Mouse (Mus musculus): ENCODE measurements around the gene Cyp3a41b. TPM values are rescaled to one million over a fixed set of nuclear protein-coding genes. Genes with fewer than 3 reads are reported as not detected.
"Not testable (repeated sequence)": the region's sequence is repeated elsewhere in the genome, so short reads cannot be mapped to it uniquely, and the experiment has no call there.

The Cyp3a41b gene
- polyA plus RNA-seq (2014; fragmentation: Nextera tagmentation; extraction: Ambion mirVana): not detected in 2 replicates

- not testable (repeated sequence) for H3K4me2 ChIP-seq; H3K4me3 ChIP-seq (ENCODE audit: low read depth, low read length); H3K9ac ChIP-seq (ENCODE audit: low read length); H3K27ac ChIP-seq (ENCODE audit: low read depth, low read length); DNase-seq (ENCODE audit: low spot score, missing footprints); ATAC-seq (ENCODE audit: low FRiP score); H3K36me3 ChIP-seq (ENCODE audit: control insufficient read depth, insufficient read depth, low read length); H3K4me1 ChIP-seq (ENCODE audit: control insufficient read depth, insufficient read depth, low read length); H3K9me3 ChIP-seq (ENCODE audit: control insufficient read depth, low read length); H3K27me3 ChIP-seq (ENCODE audit: control insufficient read depth, insufficient read depth, low read length)
- WGBS: 72% methylated on average over 1 of the region's 2 CpGs
These were observed at the start of gene Cyp3a41b for GRCm38 (mm10) chr5:145584630-145585029. Gene Cyp3a41b (minus strand): TSS chr5:145584730.

GRCm38 (mm10) chr5:145632286-145632685, 47.8 kb upstream of the Cyp3a41b start:
- not testable (repeated sequence) for H3K27ac ChIP-seq (ENCODE audit: low read depth, low read length); H3K36me3 ChIP-seq (ENCODE audit: control insufficient read depth, insufficient read depth, low read length); H3K27me3 ChIP-seq (ENCODE audit: control insufficient read depth, insufficient read depth, low read length); H3K9ac ChIP-seq (ENCODE audit: low read length); H3K4me1 ChIP-seq (ENCODE audit: control insufficient read depth, insufficient read depth, low read length); H3K4me2 ChIP-seq; ATAC-seq (ENCODE audit: low FRiP score); H3K4me3 ChIP-seq (ENCODE audit: low read depth, low read length); DNase-seq (ENCODE audit: low spot score, missing footprints)
- H3K9me3 ChIP-seq (ENCODE audit: control insufficient read depth, low read length): peaks cover 34% of the 10 kb centered on the region
- WGBS: 84% methylated on average over 1 of the region's 1 CpGs

GRCm38 (mm10) chr5:145604891-145605290, 20.4 kb upstream of the Cyp3a41b start:
- not testable (repeated sequence) for H3K9ac ChIP-seq (ENCODE audit: low read length); H3K27ac ChIP-seq (ENCODE audit: low read depth, low read length); H3K4me2 ChIP-seq; ATAC-seq (ENCODE audit: low FRiP score); H3K4me1 ChIP-seq (ENCODE audit: control insufficient read depth, insufficient read depth, low read length); H3K27me3 ChIP-seq (ENCODE audit: control insufficient read depth, insufficient read depth, low read length); H3K36me3 ChIP-seq (ENCODE audit: control insufficient read depth, insufficient read depth, low read length); H3K4me3 ChIP-seq (ENCODE audit: low read depth, low read length); DNase-seq (ENCODE audit: low spot score, missing footprints)
- 86% methylated on average over 1 of the region's 1 CpGs for WGBS
- peaks cover 25% of the 10 kb centered on the region for H3K9me3 ChIP-seq (ENCODE audit: control insufficient read depth, low read length)

GRCm38 (mm10) chr5:145597851-145598250, 13.3 kb upstream of the Cyp3a41b start:
- H3K27ac ChIP-seq (ENCODE audit: low read depth, low read length); ATAC-seq (ENCODE audit: low FRiP score); H3K36me3 ChIP-seq (ENCODE audit: control insufficient read depth, insufficient read depth, low read length); DNase-seq (ENCODE audit: low spot score, missing footprints); H3K4me1 ChIP-seq (ENCODE audit: control insufficient read depth, insufficient read depth, low read length); H3K4me3 ChIP-seq (ENCODE audit: low read depth, low read length); H3K27me3 ChIP-seq (ENCODE audit: control insufficient read depth, insufficient read depth, low read length); H3K4me2 ChIP-seq; H3K9ac ChIP-seq (ENCODE audit: low read length): not testable (repeated sequence)
- 80% methylated on average over 5 of the region's 5 CpGs for whole genome bisulfite sequencing
- H3K9me3 ChIP-seq (ENCODE audit: control insufficient read depth, low read length): peaks cover 13% of the 10 kb centered on the region; the same call in 1 of the 2 replicates

- not testable (repeated sequence) for H3K9me3 ChIP-seq (ENCODE audit: control insufficient read depth, low read length); ATAC-seq (ENCODE audit: low FRiP score); H3K4me3 ChIP-seq (ENCODE audit: low read depth, low read length); H3K36me3 ChIP-seq (ENCODE audit: control insufficient read depth, insufficient read depth, low read length); H3K27ac ChIP-seq (ENCODE audit: low read depth, low read length); H3K4me1 ChIP-seq (ENCODE audit: control insufficient read depth, insufficient read depth, low read length); H3K4me2 ChIP-seq; H3K9ac ChIP-seq (ENCODE audit: low read length); DNase-seq (ENCODE audit: low spot score, missing footprints); H3K27me3 ChIP-seq (ENCODE audit: control insufficient read depth, insufficient read depth, low read length)
- WGBS: 50% methylated on average over 1 of the region's 1 CpGs
These were observed 7.2 kb downstream of the Cyp3a41b start for GRCm38 (mm10) chr5:145577321-145577720.

GRCm38 (mm10) chr5:145575660-145576059, 8.9 kb downstream of the Cyp3a41b start:
- H3K27ac ChIP-seq (ENCODE audit: low read depth, low read length); H3K27me3 ChIP-seq (ENCODE audit: control insufficient read depth, insufficient read depth, low read length); H3K4me2 ChIP-seq; H3K9me3 ChIP-seq (ENCODE audit: control insufficient read depth, low read length); H3K36me3 ChIP-seq (ENCODE audit: control insufficient read depth, insufficient read depth, low read length); DNase-seq (ENCODE audit: low spot score, missing footprints); H3K4me1 ChIP-seq (ENCODE audit: control insufficient read depth, insufficient read depth, low read length); H3K9ac ChIP-seq (ENCODE audit: low read length); H3K4me3 ChIP-seq (ENCODE audit: low read depth, low read length): not testable (repeated sequence)
- 86% methylated on average over 4 of the region's 4 CpGs for WGBS
- peak; percentile 44; the same call in 1 of the 2 replicates for ATAC-seq (ENCODE audit: low FRiP score)

GRCm38 (mm10) chr5:145571922-145572321, 12.6 kb downstream of the Cyp3a41b start:
- WGBS: 88% methylated on average over 2 of the region's 2 CpGs
- not testable (repeated sequence) for H3K9me3 ChIP-seq (ENCODE audit: control insufficient read depth, low read length); ATAC-seq (ENCODE audit: low FRiP score); H3K27ac ChIP-seq (ENCODE audit: low read depth, low read length); H3K4me1 ChIP-seq (ENCODE audit: control insufficient read depth, insufficient read depth, low read length); H3K27me3 ChIP-seq (ENCODE audit: control insufficient read depth, insufficient read depth, low read length); H3K4me2 ChIP-seq; H3K4me3 ChIP-seq (ENCODE audit: low read depth, low read length); H3K36me3 ChIP-seq (ENCODE audit: control insufficient read depth, insufficient read depth, low read length); DNase-seq (ENCODE audit: low spot score, missing footprints); H3K9ac ChIP-seq (ENCODE audit: low read length)

Other genes starting within 250 kb of the Cyp3a41b start
- gene Cyp3a57, start 239.5 kb downstream of the Cyp3a41b start, polyA plus RNA-seq (2014; fragmentation: Nextera tagmentation; extraction: Ambion mirVana): not detected in 2 replicates
- gene Cyp3a16, start 115.0 kb downstream of the Cyp3a41b start, polyA plus RNA-seq (2014; fragmentation: Nextera tagmentation; extraction: Ambion mirVana): not detected in 2 replicates
- not detected in 2 replicates for gene Cyp3a41a, start 135.4 kb upstream of the Cyp3a41b start, polyA plus RNA-seq (2014; fragmentation: Nextera tagmentation; extraction: Ambion mirVana)
- gene Cyp3a44, start 221.1 kb upstream of the Cyp3a41b start, polyA plus RNA-seq (2014; fragmentation: Nextera tagmentation; extraction: Ambion mirVana): not detected in 2 replicates